Mouse (Mus musculus): Measurements from ENCODE around the gene Palm3.
"Not testable (repeated sequence)": the region's sequence is repeated elsewhere in the genome, so short reads cannot be mapped to it uniquely, and the experiment has no call there.

Gene Palm3

GRCm38 (mm10) chr8:83997511-83998141 is 23.6 kb upstream of the Palm3 start, which contains the start of gene Samd1:
TSS of gene Samd1 (plus strand) at chr8:83997672.
- peak in 1 of 2 experiments; percentile 23 for DNase-seq (ENCODE audit: low spot score in 2 of 2)

GRCm38 (mm10) chr8:83998231-83999056 is 22.8 kb upstream of the Palm3 start:
- peak; percentile 38 to 68 for DNase-seq (ENCODE audit: low spot score in 2 of 2)

- no peak for DNase-seq (ENCODE audit: low spot score in 2 of 2)
These were observed 22.1 kb upstream of the Palm3 start for GRCm38 (mm10) chr8:83999057-83999705.

DNA sequence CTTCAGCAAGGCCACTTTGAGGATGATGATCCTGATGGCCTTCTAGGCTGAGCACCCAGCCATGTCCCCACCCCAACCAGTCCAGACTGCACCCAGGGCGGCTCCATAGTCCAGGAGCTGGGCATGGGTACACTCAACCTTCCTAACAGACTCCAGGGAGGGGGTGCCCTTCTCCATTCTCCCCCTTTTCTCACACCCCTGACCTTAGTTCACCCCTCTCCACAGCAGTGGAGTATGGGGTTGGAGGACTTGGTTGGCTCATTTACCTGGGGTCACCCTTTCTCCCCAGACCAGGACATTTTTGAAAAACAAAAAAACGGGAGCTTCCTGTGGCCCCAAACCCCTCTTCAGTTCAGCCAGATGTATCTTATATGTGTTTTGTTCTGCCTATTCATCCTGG is 21.4 kb upstream of the Palm3 start:
- no peak for DNase-seq (ENCODE audit: low spot score in 2 of 2)

- DNase-seq (ENCODE audit: low spot score in 2 of 2) = no peak
These were observed 19.8 kb upstream of the Palm3 start, which contains the start of gene 1700067K01Rik for GRCm38 (mm10) chr8:84001281-84002000. TSS of gene 1700067K01Rik (plus strand) at chr8:84001502.

- no peak for DNase-seq (ENCODE audit: low spot score in 2 of 2)
These were observed 18.2 kb upstream of the Palm3 start for GRCm38 (mm10) chr8:84002957-84003611.

DNA sequence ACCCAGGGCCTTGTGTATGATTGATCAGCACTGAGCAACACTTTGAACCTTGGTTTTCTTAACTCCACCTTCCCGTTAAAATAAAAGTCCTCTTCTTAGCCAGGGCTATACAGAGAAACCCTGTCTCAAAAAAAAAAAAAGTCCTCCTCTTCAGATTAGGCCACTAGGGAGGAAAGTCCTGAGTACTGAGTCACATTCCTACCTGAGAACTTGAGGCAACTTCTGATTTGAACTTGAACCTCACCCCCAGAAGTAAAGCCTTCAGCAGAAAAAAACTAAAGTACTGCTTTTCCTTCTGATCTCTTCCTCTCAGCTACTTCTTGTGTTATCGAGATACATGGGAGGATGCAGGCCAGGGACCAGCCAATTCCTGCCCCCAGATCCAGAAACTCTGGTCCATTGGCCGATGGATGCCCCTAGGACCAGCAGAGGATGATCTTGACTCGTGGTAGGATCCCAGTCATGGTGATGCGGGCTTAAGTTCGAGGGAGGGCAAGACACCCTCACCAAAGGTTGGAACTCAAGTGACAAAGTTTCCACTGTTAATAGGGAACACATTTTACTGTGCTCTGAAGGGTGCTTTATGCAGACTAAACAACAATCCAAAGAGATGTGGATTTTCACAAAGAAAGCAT is 17.5 kb upstream of the Palm3 start:
- DNase-seq (ENCODE audit: low spot score in 2 of 2) = no peak

DNA sequence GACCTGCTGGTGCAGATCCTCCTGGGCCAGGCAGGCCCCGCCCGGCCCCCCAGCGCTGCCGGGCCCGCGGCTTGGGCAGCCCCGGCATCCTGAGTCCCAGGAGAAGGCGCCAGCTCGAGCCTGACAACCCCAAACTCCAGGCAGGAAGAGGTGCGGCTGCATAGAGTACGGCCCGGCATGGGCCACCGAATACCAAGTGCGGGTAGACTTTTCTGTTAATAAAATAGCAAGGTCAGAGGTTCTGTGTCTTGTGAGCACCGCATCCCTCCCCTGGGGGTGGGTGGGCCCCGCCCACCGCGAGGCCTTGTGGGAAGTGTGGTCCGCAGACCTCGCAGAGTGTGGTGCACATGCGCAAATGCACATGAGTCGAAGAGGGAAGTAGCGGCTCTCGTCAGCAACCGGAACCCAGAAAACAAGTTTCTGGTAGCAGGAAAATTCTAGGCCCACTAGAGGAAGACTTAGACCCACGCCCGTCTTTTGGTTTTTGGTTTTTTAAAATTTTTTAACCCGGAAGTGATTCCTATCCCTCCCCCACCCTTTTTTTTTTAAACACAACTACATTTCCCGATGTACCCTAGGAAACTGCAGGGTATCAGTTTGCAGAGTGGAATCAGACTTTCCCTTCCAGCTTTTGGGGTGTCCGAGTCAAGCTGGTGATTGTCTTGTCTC is 16.6 kb upstream of the Palm3 start:
- DNase-seq (ENCODE audit: low spot score in 2 of 2) = peak; percentile 91 to 96

DNA sequence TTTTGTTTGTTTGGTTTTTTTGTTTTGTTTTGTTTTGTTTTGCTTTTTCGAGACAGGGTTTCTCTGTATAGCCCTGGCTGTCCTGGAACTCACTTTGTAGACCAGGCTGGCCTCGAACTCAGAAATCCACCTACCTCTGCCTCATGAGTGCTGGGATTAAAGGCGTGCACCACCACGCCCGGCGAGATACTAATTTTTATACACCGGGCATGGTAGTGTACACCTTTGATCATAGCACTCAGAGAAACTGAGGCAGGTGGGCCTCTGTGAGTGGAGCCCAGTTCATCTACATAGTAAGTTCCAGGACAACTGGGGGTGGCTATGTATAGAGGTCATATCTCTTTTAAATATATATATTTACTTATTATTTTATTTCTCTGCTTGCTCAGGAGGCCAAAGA is 15.8 kb upstream of the Palm3 start:
- DNase-seq (ENCODE audit: low spot score in 2 of 2) = not testable (repeated sequence)

GRCm38 (mm10) chr8:84008362-84008761 is 12.9 kb upstream of the Palm3 start:
- DNase-seq (ENCODE audit: low spot score in 2 of 2) = no peak

- peak; percentile 72 to 82 for DNase-seq (ENCODE audit: low spot score in 2 of 2)
These were observed 11.4 kb upstream of the Palm3 start for GRCm38 (mm10) chr8:84009876-84010275.

DNA sequence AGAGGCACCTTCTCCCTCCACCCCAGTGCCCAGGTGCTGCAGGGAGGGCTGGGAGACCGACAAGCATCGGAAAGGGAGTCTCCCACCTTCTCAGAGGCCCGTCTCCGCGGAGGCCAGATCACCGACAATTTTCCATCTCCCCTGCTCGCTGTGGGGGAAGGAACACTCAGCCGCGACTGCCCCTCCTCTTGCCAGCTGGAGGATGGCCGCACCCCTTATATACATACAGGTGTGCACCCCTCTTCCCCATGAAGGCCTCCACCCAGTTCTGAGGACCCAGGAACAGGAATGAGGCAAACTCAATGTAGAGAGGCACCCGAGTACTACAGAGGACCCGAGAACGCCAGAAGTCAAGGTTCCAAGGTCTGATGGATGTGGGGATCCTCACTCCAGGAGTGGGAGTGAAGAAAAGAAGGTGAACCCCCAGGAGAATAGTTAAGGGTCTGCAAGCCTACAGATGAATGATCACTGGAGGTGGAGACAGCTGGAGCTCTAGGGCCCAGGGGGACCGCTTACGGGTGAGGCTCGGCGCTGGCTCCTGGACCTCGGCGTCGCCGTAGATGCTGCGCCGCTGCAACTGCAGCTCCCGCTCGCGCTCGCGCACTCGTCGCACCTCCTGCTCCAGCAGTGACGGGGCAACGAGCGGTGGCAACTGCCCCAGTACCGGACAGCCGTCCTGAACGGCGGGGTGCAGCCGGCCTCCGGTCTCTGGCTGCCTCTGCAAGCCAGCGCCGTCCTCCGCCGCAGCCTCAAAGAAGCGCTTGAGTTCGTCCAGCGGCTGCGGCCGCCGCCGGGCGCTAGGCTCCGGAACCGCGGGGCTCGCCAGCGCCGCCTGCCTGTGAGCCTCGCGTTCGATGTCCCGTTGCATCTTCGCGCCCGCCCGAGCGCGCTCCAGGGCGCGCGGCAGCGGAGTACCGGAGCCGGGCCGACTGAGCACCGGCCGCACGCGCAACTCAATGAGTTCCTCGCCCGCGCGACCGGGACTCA is 10.4 kb upstream of the Palm3 start:
- DNase-seq (ENCODE audit: low spot score in 2 of 2) = peak; percentile 50 to 61

DNA sequence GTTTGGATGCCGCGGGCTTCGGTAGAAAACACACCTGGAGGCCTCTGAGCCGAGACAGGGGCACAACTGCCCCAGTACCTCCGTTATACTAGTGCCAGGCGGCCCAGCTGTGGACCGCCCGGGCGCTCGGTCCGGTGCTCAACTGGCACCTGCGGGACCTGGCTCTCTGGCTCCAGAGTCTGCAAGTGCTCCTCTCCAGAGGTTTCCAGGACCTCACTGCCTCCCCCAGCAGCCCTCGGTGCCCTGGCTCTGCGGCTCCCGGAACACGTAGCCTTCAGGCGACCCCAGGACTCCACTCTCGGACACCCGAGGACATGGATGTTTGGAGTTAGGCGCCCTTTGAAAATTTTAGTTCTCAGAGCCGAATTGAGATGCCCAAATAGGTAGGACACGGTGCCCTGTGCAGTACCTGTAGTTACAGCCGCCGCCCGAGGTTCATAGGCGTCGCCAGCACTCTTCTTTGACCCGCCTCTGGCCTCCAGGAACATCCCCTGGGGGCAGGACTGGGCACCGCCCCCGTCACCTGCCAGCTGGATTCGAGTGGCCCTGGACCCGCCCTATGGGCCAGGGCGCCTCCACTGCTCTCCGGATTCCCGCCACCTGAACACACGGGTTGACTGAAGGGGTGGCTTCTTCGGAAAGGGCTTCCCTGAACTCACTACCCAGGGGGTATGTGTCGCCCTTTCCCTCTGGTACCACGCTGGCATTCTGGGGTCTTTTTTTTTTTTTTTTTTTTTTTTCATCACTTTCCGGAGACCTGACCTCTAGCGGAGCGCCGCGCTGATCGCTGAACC is 9.4 kb upstream of the Palm3 start, which contains the start of gene 2210011C24Rik:
Gene 2210011C24Rik (minus strand): TSS at position 467 of the 794 bp plus-strand sequence.
- DNase-seq (ENCODE audit: low spot score in 2 of 2) = peak; percentile 45 to 46

- DNase-seq (ENCODE audit: low spot score in 2 of 2) = peak; percentile 56 to 74
These were observed 8.6 kb upstream of the Palm3 start for GRCm38 (mm10) chr8:84012499-84013165.

DNA sequence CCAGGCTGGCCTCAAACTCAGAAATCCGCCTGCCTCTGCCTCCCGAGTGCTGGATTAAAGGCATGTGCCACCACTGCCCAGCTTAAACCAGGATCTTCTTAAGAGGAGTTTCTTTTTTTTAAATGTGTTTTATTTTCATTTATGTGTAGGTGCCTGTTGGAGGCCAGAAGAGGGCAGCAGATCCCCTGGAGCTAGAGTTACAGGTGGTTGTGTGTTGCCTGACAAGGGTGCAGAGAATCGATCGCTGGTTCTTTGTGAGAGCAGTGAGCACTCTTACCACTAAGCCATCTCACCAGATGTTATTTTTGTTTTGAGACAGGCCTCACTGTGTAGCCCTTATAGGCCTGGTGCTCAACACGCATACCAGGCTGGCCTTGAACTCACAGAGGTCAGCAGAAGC is 5.4 kb upstream of the Palm3 start:
- no peak for DNase-seq (ENCODE audit: low spot score in 2 of 2)

DNA sequence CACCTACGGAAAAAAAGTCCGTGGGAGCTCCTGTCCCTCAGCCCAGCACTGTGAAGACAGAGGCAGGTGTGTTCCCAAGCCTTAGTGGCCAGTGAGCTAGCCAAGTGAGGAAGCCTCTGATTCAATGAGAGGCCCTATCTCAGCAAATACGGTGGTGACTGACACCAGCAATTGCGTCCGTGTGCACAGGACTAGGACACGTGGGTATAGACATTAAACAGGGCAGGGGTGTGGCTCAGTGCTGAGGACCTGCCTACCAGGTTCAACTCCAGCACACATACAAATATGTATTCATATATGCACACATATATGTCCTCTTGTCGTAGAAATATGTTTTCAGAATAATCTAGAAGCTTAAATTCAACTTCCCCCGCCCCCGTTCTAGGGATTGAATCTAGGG is 1.5 kb upstream of the Palm3 start:
- no peak for DNase-seq (ENCODE audit: low spot score in 2 of 2)

DNA sequence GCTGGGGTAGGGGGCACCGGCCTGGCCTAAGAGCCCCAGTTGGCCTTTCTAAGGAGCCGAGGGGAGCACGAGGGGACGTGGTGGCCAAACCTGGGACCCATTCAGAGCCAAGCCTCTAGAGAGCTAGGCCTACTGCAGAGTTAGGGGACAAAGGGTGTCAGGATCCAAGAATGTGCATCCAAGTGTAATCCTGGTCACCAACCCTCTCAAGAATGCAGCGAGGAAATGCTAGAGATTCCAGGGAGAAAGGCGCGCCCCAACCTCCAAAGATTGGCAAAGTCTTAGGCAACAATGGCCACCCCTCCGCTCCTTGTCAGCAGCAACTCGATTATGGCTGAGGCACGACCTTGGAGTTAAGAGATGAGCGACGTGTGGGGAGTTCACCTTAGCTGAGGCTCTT is 298 bp downstream of the Palm3 start:
- DNase-seq (ENCODE audit: low spot score in 2 of 2) = no peak

DNA sequence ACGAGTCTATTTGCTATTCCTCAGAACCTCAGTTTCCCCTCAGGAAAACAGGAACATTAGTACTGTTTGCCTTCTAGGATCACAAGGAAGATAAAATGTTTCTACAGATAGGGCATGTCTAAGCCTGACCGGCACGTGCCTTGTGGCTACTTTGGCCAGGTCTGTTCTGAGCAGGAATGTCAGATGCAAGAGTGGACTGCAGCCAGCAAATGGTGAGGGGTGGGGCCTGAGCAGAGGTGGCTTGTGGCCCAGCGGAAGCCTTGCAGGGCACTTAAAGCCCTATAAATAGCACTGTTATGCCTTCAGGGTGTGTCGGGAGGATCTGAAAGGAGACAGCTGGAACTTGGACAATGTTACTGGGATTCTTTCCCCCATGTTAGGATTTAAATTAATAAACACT is 1.8 kb downstream of the Palm3 start:
- DNase-seq (ENCODE audit: low spot score in 2 of 2) = no peak

All from natural killer cell, adult 2 months (primary cell).